Mouse (Mus musculus) forebrain, embryonic 16.5 days (tissue): ENCODE results near the gene Padi4. TPM values are rescaled to one million over a fixed set of nuclear protein-coding genes. Genes with fewer than 3 reads are reported as not detected.

Experiments
- ATAC-seq: fragments of 200-750 bp; cut with Nextera tagmentation; 2 replicates; pipeline ENCODE4 v1.8.0; 2017; ENCODE audit warnings: mild to moderate bottlenecking, moderate library complexity
- H3K27ac ChIP-seq: fragments of 300-500 bp; sonication (generic); 2 replicates; pipeline ENCODE4 v1.5.1; 2014; ENCODE audit warnings: low read length, control low read depth
- H3K27me3 ChIP-seq: fragments of 300-500 bp; sonication (generic); replicated peaks from 2 replicates; pipeline ENCODE4 v1.6.1; 2014; ENCODE audit warnings: low read length; ENCODE audit not compliant: control insufficient read depth, insufficient read depth
- H3K36me3 ChIP-seq: fragments of 300-500 bp; sonication (generic); 2 replicates; pipeline ENCODE4 v1.6.1; 2014; ENCODE audit not compliant: control insufficient read depth, insufficient read depth
- H3K4me1 ChIP-seq: fragments of 300-500 bp; sonication (generic); replicated peaks from 2 replicates; pipeline ENCODE4 v1.6.1; 2014; ENCODE audit warnings: low read length; ENCODE audit not compliant: control insufficient read depth, insufficient read depth
- H3K4me2 ChIP-seq: fragments of 300-500 bp; sonication (generic); 2 replicates; pipeline ENCODE4 v1.6.1; 2014; ENCODE audit warnings: mild to moderate bottlenecking, low read length, control low read depth
- H3K4me3 ChIP-seq: fragments of 300-500 bp; sonication (generic); replicated peaks from 2 replicates; pipeline ENCODE4 v1.5.1; 2014; ENCODE audit warnings: mild to moderate bottlenecking, low read length, control low read depth
- H3K9ac ChIP-seq: fragments of 300-500 bp; sonication (generic); replicated peaks from 2 replicates; pipeline ENCODE4 v1.6.1; 2014; ENCODE audit warnings: low read depth, low read length, control low read depth
- H3K9me3 ChIP-seq: fragments of 300-500 bp; sonication (generic); 2 replicates; pipeline ENCODE4 v1.6.1; 2016; ENCODE audit warnings: low read length; ENCODE audit not compliant: control insufficient read depth
- WGBS: fragments of 180-500 bp; shearing (Covaris S2); extraction: QIAGEN DNeasy Blood & Tissue Kit; methylation state at CpG from one replicate; pipeline ENCODE4 v1.1.7; 2014; 5-methylcytosine and 5-hydroxymethylcytosine counted together
- polyA plus RNA-seq: library from polyadenylated mRNA; unstranded; fragments of >200 nt; fragmentation: Nextera tagmentation; extraction: Ambion mirVana; gene quantifications from 2 replicates; pipeline ENCODE4 v1.2.1, GENCODE M21; 2015

Padi4 gene
- polyA plus RNA-seq, 1 experiment from 2014 or later = 0.24 TPM

- no peaks in the 10 kb centered on the region for H3K4me1 ChIP-seq
- H3K4me3 ChIP-seq = no peak overlapping the region
- H3K9ac ChIP-seq = no peak overlapping the region
- no peaks in the 10 kb centered on the region for H3K36me3 ChIP-seq
- no peak overlapping the region for H3K27ac ChIP-seq
- no peaks in the 10 kb centered on the region for H3K27me3 ChIP-seq
- H3K4me2 ChIP-seq = no peak overlapping the region
- 80% methylated on average over 16 of the region's 16 CpGs for WGBS
- no peak for ATAC-seq
- H3K9me3 ChIP-seq = no peaks in the 10 kb centered on the region
Measured at GRCm38 (mm10) chr4:140791071-140791470, 17.0 kb upstream of the Padi4 start.

GRCm38 (mm10) chr4:140789983-140790382 is 15.9 kb upstream of the Padi4 start:
- no peaks in the 10 kb centered on the region for H3K27me3 ChIP-seq
- 89% methylated on average over 4 of the region's 4 CpGs for WGBS
- no peak overlapping the region for H3K9ac ChIP-seq
- no peak overlapping the region for H3K27ac ChIP-seq
- no peaks in the 10 kb centered on the region for H3K4me1 ChIP-seq
- no peaks in the 10 kb centered on the region for H3K9me3 ChIP-seq
- no peaks in the 10 kb centered on the region for H3K36me3 ChIP-seq
- H3K4me3 ChIP-seq = no peak overlapping the region
- H3K4me2 ChIP-seq = no peak overlapping the region
- no peak for ATAC-seq

DNA sequence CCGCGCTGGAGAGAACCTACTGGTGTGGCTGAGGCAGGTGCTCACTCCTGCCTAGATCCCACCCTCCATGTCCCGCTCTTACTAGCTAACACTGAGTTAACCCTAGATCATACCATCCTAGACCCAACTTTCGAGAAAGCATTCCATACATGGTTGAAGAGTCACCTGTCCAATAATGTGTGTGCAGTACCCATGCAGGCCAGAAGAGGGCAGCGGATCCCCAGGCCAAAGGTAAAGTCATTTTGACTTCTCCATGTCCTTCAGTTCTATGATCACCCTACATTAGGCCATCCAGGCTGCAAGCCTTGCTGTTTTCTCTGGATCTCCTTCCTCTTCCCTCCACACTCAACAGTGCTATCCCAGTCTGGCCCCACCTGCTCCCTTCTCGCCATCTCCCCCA is 14.9 kb upstream of the Padi4 start:
- Histone ChIP-seq H3K27me3 (no peaks in the 10 kb centered on the region), H3K4me2 (no peak overlapping the region), H3K9ac (no peak overlapping the region), H3K4me3 (no peak overlapping the region), H3K9me3 (no peaks in the 10 kb centered on the region), H3K27ac (no peak overlapping the region), H3K4me1 (no peaks in the 10 kb centered on the region), H3K36me3 (no peaks in the 10 kb centered on the region)
- WGBS = 39% methylated on average over 6 of the region's 6 CpGs
- ATAC-seq = no peak

DNA sequence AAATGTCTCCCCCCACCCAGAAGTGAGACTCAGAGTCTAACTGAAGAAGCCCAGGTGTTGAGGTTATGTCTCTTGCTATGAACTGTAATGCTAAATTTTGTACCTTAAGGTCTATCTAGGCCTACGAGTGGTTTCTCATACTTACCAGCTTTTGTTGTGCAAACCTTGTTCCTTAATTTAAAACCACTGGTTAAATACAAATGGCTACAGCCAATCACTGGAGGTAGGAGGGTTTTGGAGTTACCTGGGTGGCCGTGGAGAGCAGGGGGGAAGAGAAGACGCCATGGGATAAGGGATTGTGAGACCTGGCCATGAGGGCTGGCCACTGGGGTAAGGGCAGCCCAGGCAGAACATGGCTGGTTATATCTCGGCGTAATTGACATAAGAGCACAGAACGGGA is 14.2 kb upstream of the Padi4 start:
- H3K4me2 ChIP-seq = no peak overlapping the region
- H3K9me3 ChIP-seq = no peaks in the 10 kb centered on the region
- no peaks in the 10 kb centered on the region for H3K4me1 ChIP-seq
- ATAC-seq = no peak
- H3K9ac ChIP-seq = no peak overlapping the region
- H3K27me3 ChIP-seq = no peaks in the 10 kb centered on the region
- WGBS = 86% methylated on average over 6 of the region's 6 CpGs
- H3K4me3 ChIP-seq = no peak overlapping the region
- H3K27ac ChIP-seq = no peak overlapping the region
- no peaks in the 10 kb centered on the region for H3K36me3 ChIP-seq

DNA sequence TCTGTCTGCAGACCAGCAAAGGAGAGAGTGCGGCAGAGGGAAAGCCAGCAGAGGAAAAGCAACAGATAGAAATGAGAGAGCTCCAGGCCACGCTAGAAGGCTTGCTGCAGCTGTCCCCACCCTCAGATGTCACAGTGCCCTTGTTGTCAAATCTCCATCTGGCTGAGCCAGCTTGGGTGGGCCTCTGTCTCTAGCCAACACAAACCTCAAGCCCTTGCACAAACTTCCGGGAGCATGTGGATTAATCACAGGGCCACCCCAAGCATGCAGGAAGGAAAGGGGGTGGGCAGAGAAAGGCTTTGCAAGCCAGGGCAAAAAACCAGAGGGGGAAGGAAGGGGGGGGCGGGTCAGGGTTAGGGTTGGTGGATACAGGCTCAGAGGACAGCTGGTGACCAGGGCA is 13.4 kb upstream of the Padi4 start:
- H3K4me2 ChIP-seq = no peak overlapping the region
- no peak for ATAC-seq
- H3K4me1 ChIP-seq = no peaks in the 10 kb centered on the region
- H3K4me3 ChIP-seq = no peak overlapping the region
- no peaks in the 10 kb centered on the region for H3K9me3 ChIP-seq
- no peak overlapping the region for H3K9ac ChIP-seq
- no peaks in the 10 kb centered on the region for H3K27me3 ChIP-seq
- H3K36me3 ChIP-seq = no peaks in the 10 kb centered on the region
- H3K27ac ChIP-seq = no peak overlapping the region
- WGBS = 84% methylated on average over 4 of the region's 4 CpGs

DNA sequence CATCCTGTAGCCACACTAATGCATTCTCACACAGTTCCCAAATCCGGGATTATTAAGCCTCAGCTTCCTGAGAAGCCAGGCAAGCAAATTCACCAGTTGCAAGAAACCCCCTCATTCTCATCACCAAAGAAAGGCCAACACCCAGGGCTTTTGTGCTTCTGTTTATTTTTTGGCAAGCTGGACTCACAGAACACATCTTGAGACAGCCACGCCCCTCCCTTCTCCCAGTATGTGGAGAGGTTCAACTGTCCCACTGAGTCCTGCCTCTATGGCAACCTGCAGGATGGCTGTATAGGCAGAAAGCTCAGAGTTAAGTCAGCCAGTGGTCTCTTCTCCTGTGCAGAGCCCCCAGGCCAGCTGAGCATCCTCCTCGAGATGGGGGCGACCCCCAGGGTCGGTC is 11.2 kb upstream of the Padi4 start:
- WGBS = 88% methylated on average over 5 of the region's 5 CpGs
- Histone ChIP-seq H3K27ac (no peak overlapping the region), H3K4me2 (no peak overlapping the region), H3K27me3 (no peaks in the 10 kb centered on the region), H3K9me3 (no peaks in the 10 kb centered on the region), H3K4me3 (no peak overlapping the region), H3K4me1 (no peaks in the 10 kb centered on the region), H3K9ac (no peak overlapping the region), H3K36me3 (no peaks in the 10 kb centered on the region)
- no peak for ATAC-seq

- Histone ChIP-seq H3K9me3 (no peaks in the 10 kb centered on the region), H3K4me3 (no peak overlapping the region), H3K27ac (no peak overlapping the region), H3K36me3 (no peaks in the 10 kb centered on the region), H3K9ac (no peak overlapping the region), H3K27me3 (no peaks in the 10 kb centered on the region), H3K4me2 (no peak overlapping the region), H3K4me1 (no peaks in the 10 kb centered on the region)
- no peak for ATAC-seq
- WGBS = 94% methylated on average over 9 of the region's 9 CpGs
Measured at GRCm38 (mm10) chr4:140784292-140784945, 10.4 kb upstream of the Padi4 start.

- WGBS = 85% methylated on average over 9 of the region's 9 CpGs
Measured at GRCm38 (mm10) chr4:140782821-140783220, 8.8 kb upstream of the Padi4 start.

GRCm38 (mm10) chr4:140780507-140780906 is 6.5 kb upstream of the Padi4 start:
- Histone ChIP-seq H3K36me3 (no peaks in the 10 kb centered on the region), H3K27me3 (no peaks in the 10 kb centered on the region), H3K4me1 (no peaks in the 10 kb centered on the region), H3K4me2 (no peak overlapping the region), H3K9ac (no peak overlapping the region), H3K4me3 (no peak overlapping the region), H3K27ac (no peak overlapping the region), H3K9me3 (no peaks in the 10 kb centered on the region)
- ATAC-seq = no peak
- 90% methylated on average over 14 of the region's 14 CpGs for WGBS

More at GRCm38 (mm10) chr4:140782821-140783220, 8.8 kb upstream of the Padi4 start:
- Histone ChIP-seq H3K27ac (no peak overlapping the region), H3K4me1 (no peaks in the 10 kb centered on the region), H3K27me3 (no peaks in the 10 kb centered on the region), H3K9ac (no peak overlapping the region), H3K9me3 (no peaks in the 10 kb centered on the region), H3K4me3 (no peak overlapping the region), H3K4me2 (no peak overlapping the region), H3K36me3 (no peaks in the 10 kb centered on the region)
- no peak for ATAC-seq
